Mouse (Mus musculus) kidney, postnatal 10 days (tissue): ENCODE data around the gene Fam19a3.

Experiments
- DNase-seq: peaks from one replicate; pipeline ENCODE4 v3.0.0; 2021; ENCODE audit warnings: mixed read lengths

The Fam19a3 gene

DNA sequence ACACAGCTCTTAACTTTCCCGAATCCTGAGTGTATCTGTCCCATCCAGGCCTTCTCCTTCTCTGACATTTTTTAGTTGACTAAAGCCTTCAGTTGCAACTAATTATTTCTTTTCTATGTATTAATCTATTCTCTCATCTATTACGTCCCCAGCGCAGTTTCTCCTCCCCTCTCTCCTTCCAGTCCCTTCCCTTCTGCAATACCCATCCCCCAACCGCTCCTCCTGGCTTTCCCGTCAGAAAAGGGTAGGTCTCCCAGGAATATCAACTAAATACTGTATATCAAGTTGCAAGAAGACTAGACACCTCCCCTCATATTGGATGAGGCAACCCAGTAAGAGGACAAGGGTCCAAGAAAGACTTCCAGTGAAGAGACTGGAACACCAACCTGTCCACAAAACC is 22.8 kb downstream of the Fam19a3 start:
- DNase-seq, result no peak

- DNase-seq, result peak; percentile 83
Observed at GRCm38 (mm10) chr3:104758406-104758805, 23.2 kb downstream of the Fam19a3 start.

GRCm38 (mm10) chr3:104752845-104753244 is 28.8 kb downstream of the Fam19a3 start:
- peak; percentile 19 for DNase-seq

- no peak for DNase-seq
Observed at GRCm38 (mm10) chr3:104743864-104744263, 37.8 kb downstream of the Fam19a3 start.

DNA sequence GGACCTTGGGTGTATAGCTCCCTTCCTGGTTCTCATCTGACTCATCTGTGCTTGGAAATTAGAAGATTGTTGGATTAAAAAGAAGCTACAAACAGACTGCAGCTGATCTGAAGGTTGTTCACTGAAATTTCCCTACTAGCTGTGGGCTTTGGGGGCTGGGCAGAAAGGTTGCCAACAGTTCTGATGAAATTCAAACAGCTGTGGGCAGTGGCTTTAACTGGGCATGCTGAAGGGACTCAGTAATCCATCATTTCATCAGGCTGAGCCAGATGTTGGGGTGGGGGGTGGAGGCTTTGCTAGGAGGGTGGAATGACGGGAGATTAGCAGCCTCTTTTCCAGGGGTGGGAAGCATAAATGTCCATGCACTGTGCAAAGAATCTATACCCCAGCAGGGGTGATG is 38.5 kb downstream of the Fam19a3 start:
- no peak for DNase-seq

- DNase-seq, result no peak
Observed at GRCm38 (mm10) chr3:104741954-104742353, 39.7 kb downstream of the Fam19a3 start.

DNA sequence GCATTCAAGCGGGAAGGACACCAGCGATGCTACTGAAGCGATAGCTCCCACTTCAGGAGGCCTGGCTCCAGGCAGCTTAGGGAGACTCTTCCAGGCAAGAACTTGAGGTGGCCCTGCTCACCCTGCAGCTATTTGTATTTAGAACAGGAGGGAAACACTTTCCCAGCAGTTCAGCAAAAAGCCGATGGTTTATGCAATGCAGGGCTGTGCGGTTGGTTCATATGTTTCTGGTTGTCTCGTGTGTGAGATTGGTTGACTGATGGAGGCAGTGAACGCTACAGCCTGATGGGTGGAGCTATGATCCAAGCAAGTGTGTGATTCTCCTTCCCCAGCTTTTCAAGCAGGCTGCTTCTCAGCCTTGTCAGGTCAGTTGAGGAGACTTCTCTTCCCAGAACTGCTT is 47.0 kb downstream of the Fam19a3 start:
- DNase-seq, result no peak

GRCm38 (mm10) chr3:104732907-104733306 is 48.7 kb downstream of the Fam19a3 start:
- no peak for DNase-seq

- no peak for DNase-seq
Observed at GRCm38 (mm10) chr3:104729270-104729839, 52.3 kb downstream of the Fam19a3 start.
